Mouse (Mus musculus): ENCODE results near the gene Grm8.

Grm8 gene

GRCm38 (mm10) chr6:28135001-28135401 is at the start of gene Grm8:
Gene Grm8 (minus strand): TSS chr6:28135178.
- DNase-seq (ENCODE audit: low read depth, low spot score), result peak; percentile 23

GRCm38 (mm10) chr6:28169851-28170539 is 35.0 kb upstream of the Grm8 start:
- DNase-seq (ENCODE audit: low read depth, low spot score), result no peak

- no peak for DNase-seq (ENCODE audit: low read depth, low spot score)
These were observed 25.4 kb upstream of the Grm8 start for GRCm38 (mm10) chr6:28160399-28160798.

DNA sequence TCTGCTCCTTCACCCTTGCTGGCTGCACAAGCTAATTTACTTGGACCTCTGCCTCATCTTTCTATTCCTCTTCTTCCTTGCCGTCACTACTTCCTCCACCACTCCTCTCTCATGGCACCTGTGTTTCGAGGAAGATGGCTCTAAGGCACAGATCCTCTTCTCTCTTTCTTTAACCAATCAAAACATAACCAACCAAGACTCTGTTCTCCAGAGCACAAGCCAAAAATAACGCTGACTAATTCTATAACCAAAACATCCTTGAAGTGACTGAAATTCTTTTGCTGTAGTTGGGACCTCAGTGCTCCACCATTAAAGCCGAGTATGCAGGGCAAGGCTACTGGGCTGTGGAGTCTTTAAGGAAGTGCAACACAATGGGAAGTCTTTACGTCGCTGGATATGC is 11.5 kb upstream of the Grm8 start:
- no peak for DNase-seq (ENCODE audit: low read depth, low spot score)

- DNase-seq (ENCODE audit: low read depth, low spot score), result peak; percentile 79
These were observed 7.4 kb upstream of the Grm8 start for GRCm38 (mm10) chr6:28142332-28142731.

- peak; percentile 93 for DNase-seq (ENCODE audit: low read depth, low spot score)
These were observed 644 bp upstream of the Grm8 start for GRCm38 (mm10) chr6:28135411-28136233.

DNA sequence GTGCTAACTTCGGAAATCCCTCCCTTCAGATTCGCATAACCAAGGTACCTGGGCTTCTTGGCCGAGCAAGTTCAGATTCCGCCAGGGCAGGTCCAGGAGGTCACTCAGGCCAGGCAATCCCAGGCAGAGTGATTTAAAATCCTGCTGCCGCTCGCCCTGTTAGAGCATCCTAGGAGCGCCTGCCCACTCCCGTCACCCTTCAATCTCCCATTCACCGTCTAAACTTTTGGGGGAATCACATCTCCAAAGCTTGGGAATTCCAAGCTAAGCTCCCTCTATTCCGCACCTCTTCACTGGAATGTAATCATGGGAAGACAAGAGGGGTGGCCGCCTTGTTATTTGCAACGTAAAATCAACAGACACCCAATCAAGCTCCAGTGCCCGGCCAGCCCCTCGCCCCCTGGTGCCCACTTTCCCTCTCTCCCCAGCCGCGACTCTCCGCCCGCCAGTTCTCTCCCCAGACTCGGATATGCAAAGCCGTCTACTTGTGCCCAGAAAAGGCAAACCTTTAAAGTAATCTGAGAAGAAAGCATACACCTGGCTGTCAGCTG is 652 bp downstream of the Grm8 start:
- DNase-seq (ENCODE audit: low read depth, low spot score), result peak; percentile 27

DNA sequence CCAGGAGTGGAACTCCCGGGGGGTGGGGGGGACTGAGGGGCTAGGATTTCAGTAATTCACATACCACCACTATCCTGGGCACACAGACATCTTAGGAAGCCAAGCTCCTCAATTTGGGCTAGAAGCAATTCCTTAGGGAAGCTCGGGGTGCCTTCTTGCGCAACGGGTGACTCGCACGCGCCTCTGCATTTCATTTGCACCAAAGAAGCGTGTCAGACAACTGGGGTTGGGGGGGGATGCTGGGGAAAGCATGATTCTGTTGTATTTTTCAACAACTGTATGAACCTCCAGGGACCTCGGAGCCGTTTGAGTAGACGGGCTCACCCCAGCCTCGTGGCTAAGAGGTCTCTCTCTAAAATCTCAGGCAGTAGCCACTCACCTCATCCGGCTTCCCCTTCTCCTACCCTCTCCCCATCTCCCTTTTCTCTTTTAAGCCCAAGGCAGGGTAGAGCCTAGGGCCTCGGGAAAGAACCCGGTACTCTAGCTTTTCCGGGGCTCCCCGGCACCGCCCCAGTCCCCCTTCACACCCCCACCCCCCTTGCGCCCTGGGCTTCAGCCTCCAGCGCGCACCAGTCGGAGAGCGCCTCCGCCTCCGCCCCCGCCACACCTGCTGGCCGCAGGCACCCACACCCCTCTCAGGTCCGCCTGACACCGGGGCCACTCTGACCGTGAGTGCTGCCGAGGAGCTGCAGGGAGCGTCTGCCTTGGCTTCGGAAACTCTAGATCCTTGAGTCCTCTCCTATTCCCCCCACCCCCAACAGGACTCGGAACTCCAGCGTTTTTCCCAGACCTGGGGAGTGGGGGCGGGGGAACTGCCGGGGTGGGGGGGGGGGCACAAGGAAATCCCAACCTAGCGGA is 1.5 kb downstream of the Grm8 start:
- DNase-seq (ENCODE audit: low read depth, low spot score), result peak; percentile 64

GRCm38 (mm10) chr6:28132056-28132455 is 2.9 kb downstream of the Grm8 start:
- DNase-seq (ENCODE audit: low read depth, low spot score), result peak; percentile 48

- DNase-seq (ENCODE audit: low read depth, low spot score), result no peak
These were observed 6.1 kb downstream of the Grm8 start for GRCm38 (mm10) chr6:28128871-28129270.

DNA sequence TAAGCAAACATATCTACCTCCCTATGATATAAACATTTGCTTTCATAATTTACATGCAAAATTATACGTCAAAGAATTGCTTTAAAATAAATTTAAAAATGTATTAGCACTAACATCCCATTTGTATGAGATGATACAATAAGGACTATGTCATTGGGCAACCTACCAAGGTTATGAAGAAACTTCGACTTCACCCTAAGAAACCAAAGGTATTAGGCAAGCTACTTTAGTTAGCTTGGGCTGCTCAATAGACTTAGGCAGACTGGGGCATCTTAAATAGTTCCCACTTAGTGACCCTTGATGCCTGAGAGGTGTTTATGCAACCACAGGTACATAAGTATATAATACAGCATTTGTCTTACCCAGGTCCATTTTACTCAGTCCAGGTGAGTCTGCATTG is 19.5 kb downstream of the Grm8 start:
- no peak for DNase-seq (ENCODE audit: low read depth, low spot score)

GRCm38 (mm10) chr6:28114916-28115315 is 20.1 kb downstream of the Grm8 start:
- no peak for DNase-seq (ENCODE audit: low read depth, low spot score)

GRCm38 (mm10) chr6:28111551-28111950 is 23.4 kb downstream of the Grm8 start:
- DNase-seq (ENCODE audit: low read depth, low spot score), result peak; percentile 54

DNA sequence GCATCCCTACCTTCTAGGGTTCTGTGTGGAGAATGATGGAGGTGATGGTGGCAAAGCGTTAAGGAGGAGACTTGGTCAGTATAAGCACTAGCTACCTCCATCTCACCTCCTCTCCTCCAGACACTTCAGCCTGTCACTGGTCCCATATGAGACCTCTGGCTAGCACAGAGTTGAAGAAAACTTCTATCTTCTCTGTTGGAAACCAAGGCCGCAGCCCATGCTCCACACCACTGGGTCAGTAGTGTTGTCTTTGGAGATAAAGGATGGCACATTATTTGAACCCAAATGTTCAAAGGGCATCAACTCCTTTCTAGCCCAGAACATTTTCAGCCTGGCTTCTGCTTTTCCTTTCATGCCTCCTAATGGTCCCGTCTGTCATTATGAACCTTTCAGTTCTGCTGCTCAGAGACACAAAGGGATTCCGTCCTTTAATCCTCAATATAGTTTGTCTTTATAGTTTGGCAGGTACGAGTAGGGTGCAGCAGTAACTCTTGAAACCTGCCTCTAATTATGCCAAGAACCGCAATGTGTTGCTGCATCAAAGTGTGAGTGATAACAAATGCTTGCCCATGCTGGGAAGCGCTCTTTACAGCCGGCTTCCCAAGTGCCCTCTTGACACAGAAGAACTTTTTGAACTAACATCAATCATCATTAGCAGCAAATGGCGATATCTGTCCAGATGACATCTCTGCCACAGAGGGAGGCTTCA is 32.2 kb downstream of the Grm8 start:
- no peak for DNase-seq (ENCODE audit: low read depth, low spot score)

DNA sequence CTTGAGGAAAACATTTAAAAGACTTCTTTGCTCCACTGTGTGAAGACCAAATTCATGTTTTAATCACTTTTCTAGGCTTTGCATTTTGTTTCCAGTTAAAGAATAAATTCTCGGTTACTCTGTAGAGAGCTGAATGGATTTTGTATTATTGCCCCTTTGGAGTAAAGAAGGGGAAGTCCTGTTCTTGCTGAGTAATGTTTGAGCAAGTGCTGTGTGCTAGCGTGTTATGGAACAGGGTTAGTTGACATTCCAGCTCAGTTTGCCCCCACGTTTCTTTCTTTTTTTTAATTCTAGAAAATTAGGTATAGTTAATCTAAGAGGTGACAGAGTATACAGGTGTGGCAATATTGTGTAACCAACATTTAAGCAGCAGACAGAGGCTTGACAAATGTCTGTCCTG is 35.0 kb downstream of the Grm8 start:
- DNase-seq (ENCODE audit: low read depth, low spot score), result no peak

- DNase-seq (ENCODE audit: low read depth, low spot score), result peak; percentile 22
These were observed 42.5 kb downstream of the Grm8 start for GRCm38 (mm10) chr6:28092511-28092910.

- peak; percentile 84 for DNase-seq (ENCODE audit: low read depth, low spot score)
These were observed 43.1 kb downstream of the Grm8 start for GRCm38 (mm10) chr6:28091836-28092235.

- peak; percentile 79 for DNase-seq (ENCODE audit: low read depth, low spot score)
These were observed 44.0 kb downstream of the Grm8 start for GRCm38 (mm10) chr6:28090981-28091380.

DNA sequence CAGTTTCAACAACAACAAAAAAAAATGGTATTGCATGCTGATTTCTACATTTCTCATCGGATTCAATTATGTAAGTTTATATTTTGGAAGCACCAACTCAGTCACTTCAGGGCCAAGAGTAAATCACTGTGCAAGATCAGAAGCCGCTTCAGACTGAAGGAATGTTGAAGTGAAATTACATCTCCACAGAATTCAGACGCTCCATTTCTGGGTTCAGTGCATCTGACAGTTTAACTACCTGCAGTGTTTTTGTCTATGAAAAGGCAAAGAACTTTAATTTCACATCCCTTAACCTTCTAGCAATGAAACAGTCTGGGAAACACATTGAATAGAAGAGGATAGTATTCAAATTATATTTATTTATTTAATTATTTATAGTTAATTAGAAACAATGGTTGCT is 59.4 kb downstream of the Grm8 start:
- no peak for DNase-seq (ENCODE audit: low read depth, low spot score)

DNA sequence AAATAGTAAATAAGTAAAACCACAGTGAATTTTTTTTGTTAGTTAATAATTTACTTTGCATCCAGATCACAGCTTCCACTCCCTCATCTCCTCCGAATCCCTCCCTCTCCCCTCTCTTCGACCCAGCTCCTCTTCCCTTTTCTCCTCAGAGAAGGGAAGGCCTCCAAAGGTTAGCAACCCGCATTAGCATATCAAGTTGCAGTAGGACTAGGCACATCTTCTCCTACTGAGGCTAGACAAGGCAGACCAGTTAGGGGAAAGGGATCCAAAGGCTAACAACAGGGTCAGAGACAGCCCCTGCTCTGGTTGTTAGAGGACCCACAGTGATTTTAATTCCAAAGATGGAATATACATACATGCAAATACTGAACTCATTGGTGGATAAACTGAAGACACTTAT is 60.5 kb downstream of the Grm8 start:
- DNase-seq (ENCODE audit: low read depth, low spot score), result no peak

GRCm38 (mm10) chr6:28051966-28052365 is 83.0 kb downstream of the Grm8 start:
- DNase-seq (ENCODE audit: low read depth, low spot score), result no peak

Data from brain, adult 2 months (tissue).